Mouse (Mus musculus) cortical plate, adult 2 months (tissue): ENCODE results near the gene Etl4. TPM values are rescaled to one million over a fixed set of nuclear protein-coding genes. Genes with fewer than 3 reads are reported as not detected.

Source experiments
- H3K27ac ChIP-seq: fragments of 200-500 bp; 2 replicates; pipeline ENCODE4 v1.5.1; 2012; ENCODE audit warnings: low read length, control low read depth, inconsistent platforms; ENCODE audit not compliant: insufficient read depth
- H3K4me1 ChIP-seq: fragments of 200-500 bp; 2 replicates; pipeline ENCODE4 v1.6.1; 2011; ENCODE audit warnings: low read length; ENCODE audit not compliant: control insufficient read depth, insufficient read depth
- H3K4me3 ChIP-seq: fragments of 200-500 bp; 2 replicates; pipeline ENCODE4 v1.5.1; 2011; ENCODE audit warnings: mild to moderate bottlenecking, low read length, control low read depth; ENCODE audit not compliant: insufficient read depth
- CTCF ChIP-seq: fragments of 200-500 bp; IDR thresholded peaks from 2 replicates; pipeline ENCODE4 v1.5.1; 2011; ENCODE audit warnings: mild to moderate bottlenecking, control low read depth, low read length; ENCODE audit not compliant: insufficient read depth; ENCODE audit errors: extremely low read depth
- POLR2A ChIP-seq: fragments of 200-500 bp; IDR thresholded peaks from 2 replicates; pipeline ENCODE4 v1.6.1; 2011; ENCODE audit warnings: mild to moderate bottlenecking, low read length, control low read depth; ENCODE audit not compliant: insufficient read depth; ENCODE audit errors: extremely low read depth
- polyA plus RNA-seq: library from polyadenylated mRNA; depleted of rRNA; stranded (reverse); fragments of >200 nt; gene quantifications from 2 replicates; pipeline ENCODE4 v1.2.3, GENCODE M21; 2012; rRNA removed

The Etl4 gene
- 90.7 and 91.2 TPM in 2 replicates for polyA plus RNA-seq

DNA sequence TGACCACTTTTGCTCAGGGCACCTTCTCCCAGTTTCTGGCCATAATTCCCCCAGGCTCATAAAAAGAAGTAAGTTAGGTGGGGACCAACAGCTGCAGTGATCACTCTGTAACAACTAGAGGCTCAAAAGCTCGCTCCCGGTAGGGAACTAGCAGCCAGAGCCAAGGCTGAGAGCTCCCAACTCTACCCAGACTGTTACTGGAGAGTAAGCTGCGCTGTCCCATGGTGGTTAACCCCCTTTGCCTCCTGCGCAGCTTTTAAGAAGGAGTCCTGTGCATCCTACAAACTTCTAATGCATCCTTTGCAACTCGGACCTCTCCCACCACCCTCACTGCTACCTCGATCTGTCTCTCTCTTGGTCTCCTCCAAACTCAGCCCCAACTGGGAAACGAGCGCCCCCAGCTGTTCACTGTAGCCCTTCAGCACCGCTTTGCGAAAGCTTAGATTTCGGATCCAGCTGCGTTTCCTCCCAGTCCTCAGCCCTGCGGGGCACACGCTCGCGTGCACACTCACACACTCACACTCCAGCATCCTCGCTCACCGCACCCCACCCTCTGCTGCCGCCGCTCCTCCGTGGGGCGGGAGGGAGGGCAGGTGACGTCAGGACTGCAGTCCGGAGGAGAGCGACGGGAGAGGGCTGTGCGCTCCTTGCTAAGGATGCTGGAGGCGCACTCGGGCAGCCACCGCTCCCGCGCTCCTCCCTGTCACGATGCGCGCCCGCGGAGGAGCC lies at the start of gene Etl4:
Etl4 (plus strand) TSS at position 610 of the 729 bp plus-strand sequence.
- TF ChIP-seq CTCF (peak; percentile 60), POLR2A (peak; percentile 56; the same call in 1 of the 2 replicates)
- peak within 1 kb of the TSS; percentile 74 for H3K4me3 ChIP-seq
- H3K27ac ChIP-seq, result peak within 1 kb of the TSS; percentile 55
- H3K4me1 ChIP-seq, result no peaks in the 10 kb centered on the region

DNA sequence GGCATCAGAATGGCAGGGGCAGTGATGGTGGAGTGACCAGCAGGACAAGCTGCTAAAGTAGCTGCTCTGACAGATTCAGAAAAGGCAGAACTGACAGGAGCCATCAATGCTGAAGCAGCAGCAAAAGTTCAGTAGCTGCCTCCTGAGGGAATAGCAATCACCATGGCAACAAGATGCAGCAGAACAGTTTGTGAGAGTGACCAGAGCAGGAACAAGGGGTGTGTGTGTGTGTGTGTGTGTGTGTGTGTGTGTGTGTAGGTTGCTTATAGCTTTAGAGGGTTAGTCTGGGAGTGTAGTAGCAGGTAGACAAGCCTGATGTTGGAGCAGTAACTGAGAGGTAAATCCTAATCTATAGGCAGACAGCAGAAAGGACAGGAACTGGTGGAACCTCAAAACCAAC lies 40.4 kb upstream of the Etl4 start:
- TF ChIP-seq CTCF, result no peak
- TF ChIP-seq POLR2A, result no peak
- no peak overlapping the region for H3K4me3 ChIP-seq
- H3K27ac ChIP-seq, result no peak overlapping the region
- H3K4me1 ChIP-seq, result no peaks in the 10 kb centered on the region

DNA sequence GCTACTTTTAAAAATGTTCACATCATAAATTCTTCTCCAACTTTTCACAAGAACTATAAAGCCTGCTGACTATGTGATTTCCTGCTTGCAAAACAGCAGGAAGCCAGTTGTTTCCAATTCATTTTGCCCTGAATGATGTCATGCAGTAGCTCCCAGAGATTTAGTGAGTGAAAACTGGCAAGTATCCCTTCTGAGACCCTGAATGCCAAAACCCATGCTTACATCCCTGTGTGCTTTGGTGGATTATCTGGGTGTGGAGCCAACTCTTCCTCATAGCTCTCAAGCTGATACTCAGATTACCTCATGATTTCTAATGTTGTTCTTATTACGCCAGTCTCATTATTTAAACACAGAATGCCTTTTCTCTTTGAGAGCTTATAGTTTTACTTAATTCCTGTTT lies 37.7 kb upstream of the Etl4 start:
- H3K27ac ChIP-seq, result no peak overlapping the region
- no peak overlapping the region for H3K4me3 ChIP-seq
- no peaks in the 10 kb centered on the region for H3K4me1 ChIP-seq
- no peak for TF ChIP-seq CTCF
- no peak for TF ChIP-seq POLR2A

DNA sequence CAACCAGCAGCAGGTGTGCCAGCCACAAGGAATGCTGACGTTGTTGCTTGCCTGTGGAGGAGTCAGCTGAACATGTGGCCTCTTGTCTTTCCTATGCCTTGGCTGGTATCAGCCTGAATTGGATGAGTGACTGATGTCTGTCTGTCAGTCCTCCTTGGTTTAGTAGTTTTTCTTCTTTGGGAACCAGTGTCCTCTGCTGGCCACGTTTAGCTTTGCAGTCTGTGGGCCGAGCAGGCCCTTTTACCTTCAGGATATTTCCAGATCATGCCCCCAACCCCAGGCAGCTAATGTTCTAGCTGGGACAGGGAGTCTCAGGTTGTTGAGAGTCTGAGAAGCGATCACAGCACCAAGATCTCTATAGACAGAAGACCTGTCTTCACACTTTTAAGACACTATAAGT lies 18.7 kb upstream of the Etl4 start:
- Histone ChIP-seq H3K27ac (no peak overlapping the region), H3K4me3 (no peak overlapping the region), H3K4me1 (no peaks in the 10 kb centered on the region)
- TF ChIP-seq POLR2A, result no peak
- TF ChIP-seq CTCF, result peak; percentile 25; the same call in 1 of the 2 replicates

DNA sequence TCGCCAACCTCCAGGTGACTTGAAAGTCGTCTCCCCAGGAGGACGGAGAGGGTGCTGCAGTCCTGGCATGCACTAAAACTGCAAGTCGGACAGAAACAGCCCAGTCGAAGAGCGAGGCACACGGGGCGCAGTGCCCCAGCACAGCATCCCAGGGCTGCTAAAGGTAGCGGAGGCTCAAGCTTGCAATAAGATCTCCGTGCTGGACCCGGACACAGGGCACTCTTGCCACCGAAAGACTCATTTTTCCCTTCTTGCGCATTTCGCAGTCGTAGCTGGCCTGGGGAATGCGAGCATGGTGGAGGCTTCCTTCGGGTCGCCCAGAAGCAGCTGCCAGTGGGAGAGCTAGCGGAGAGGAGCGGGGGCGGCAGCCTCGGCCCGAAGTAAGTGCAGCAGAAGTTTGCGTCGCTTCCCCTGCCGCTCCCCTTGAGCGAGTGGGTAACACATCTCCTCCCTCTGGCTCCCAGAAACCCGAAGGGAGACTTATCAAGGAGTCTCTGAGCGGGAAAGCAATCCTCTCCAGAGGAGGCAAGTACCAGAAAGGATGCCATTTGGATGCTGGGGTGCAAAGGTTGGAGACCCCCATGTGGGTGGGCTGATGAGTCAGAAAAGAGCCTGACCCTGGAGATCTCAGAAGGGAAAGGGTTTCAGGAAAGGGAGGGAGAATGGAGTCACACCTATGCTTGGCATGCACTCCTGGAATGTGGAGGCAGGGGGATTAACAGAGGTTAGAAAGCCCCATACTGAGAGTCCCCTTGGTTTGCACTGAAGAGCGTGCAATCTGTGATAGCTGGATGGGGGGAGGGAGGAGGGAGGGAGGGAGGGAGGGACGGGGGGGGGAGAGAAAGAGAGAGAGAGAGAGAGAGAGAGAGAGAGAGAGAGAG lies 560 bp downstream of the Etl4 start:
- TF ChIP-seq CTCF (no peak), POLR2A (no peak)
- peak overlapping the region; percentile 55 for H3K27ac ChIP-seq
- H3K4me1 ChIP-seq, result no peaks in the 10 kb centered on the region
- peak overlapping the region; percentile 74 for H3K4me3 ChIP-seq

DNA sequence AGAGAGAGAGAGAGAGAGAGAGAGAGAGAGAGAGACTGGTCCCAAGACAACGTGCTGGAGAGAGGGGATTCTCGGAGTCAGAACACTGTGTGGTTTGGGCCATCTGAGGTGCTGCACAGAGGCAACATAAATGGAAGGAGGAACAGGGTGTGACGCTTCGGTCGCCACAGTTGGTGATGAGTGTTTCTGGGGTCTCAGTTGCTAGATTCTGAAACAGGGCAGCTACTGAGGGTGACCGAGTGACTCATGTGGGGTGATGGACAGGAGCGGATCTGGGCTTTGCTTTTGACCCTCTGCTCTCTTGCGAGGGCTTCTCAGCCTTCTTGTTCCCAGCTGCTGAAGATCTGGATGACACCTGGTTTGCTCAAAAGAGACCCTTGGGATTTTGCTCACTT lies 1.2 kb downstream of the Etl4 start:
- H3K27ac ChIP-seq, result no peak overlapping the region
- H3K4me3 ChIP-seq, result peak overlapping the region; percentile 74

DNA sequence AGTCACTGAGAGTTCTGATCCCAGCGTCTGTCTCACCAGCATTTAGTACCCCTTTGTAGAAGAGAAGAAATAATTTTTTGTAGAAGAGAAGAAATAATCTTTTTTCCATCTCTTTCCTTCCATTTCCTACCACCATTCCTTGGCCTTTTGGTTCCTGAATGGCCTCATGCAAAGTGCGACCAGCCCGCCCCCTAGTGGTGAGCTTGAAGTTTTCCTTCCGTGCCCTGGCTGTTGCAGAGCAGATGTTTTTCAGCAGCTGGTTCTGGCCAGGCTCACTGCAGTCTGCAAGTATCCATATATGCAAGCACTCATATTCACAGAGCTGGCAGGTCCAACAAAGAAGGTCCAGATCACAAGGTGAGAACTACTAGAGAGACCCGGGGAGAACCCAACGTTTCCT lies 9.6 kb downstream of the Etl4 start:
- TF ChIP-seq POLR2A, result no peak
- peak; percentile 47 for TF ChIP-seq CTCF
- Histone ChIP-seq H3K4me3 (no peak overlapping the region), H3K4me1 (no peaks in the 10 kb centered on the region), H3K27ac (no peak overlapping the region)

More for the DNA sequence above, 1.2 kb downstream of the Etl4 start:
- no peaks in the 10 kb centered on the region for H3K4me1 ChIP-seq
- TF ChIP-seq POLR2A, result no peak
- TF ChIP-seq CTCF, result no peak

DNA sequence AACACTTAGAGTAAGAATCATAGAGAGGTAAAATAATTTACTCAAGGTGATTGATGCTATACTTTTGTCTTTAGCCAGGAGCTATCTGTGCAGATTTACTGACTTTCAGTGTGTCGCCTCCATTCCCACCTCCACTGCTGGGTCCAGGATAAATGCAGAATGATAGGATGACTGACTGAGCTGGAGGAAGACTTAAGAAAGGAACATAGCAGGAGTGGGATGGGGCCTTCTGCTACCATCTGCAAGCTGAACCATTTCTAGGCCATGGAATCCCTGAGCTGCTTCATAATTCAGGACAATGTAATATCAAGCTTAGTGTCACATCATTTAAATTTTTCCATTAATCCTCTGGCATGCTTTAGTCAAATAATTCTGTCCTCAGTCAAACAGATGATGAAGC lies 20.4 kb downstream of the Etl4 start:
- Histone ChIP-seq H3K27ac (no peak overlapping the region), H3K4me1 (no peaks in the 10 kb centered on the region), H3K4me3 (no peak overlapping the region)
- TF ChIP-seq CTCF, result no peak
- TF ChIP-seq POLR2A, result no peak

DNA sequence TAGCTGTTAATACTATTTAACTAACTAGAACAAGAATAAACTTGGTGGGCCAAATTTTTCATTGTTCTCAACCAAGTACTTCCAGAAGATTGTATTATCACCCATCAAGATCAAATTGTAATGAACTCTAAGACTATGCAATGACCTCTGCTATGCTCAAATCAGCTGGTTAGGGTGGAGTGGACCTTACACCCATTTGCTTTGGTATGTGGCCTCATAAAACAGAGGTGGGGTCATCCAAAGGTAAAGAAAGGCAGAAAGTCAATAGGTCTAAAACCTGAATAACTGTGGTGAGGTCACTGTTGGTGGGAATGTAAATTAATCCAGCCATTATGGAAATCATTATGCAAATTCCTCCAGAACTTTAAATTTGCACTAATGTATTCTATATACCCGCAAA lies 24.3 kb downstream of the Etl4 start:
- Histone ChIP-seq H3K4me3 (no peak overlapping the region), H3K4me1 (no peaks in the 10 kb centered on the region), H3K27ac (no peak overlapping the region)
- TF ChIP-seq CTCF (no peak), POLR2A (no peak)
